ENCODE assay signal across 8 mouse cellular contexts in the genomic region with DNA sequence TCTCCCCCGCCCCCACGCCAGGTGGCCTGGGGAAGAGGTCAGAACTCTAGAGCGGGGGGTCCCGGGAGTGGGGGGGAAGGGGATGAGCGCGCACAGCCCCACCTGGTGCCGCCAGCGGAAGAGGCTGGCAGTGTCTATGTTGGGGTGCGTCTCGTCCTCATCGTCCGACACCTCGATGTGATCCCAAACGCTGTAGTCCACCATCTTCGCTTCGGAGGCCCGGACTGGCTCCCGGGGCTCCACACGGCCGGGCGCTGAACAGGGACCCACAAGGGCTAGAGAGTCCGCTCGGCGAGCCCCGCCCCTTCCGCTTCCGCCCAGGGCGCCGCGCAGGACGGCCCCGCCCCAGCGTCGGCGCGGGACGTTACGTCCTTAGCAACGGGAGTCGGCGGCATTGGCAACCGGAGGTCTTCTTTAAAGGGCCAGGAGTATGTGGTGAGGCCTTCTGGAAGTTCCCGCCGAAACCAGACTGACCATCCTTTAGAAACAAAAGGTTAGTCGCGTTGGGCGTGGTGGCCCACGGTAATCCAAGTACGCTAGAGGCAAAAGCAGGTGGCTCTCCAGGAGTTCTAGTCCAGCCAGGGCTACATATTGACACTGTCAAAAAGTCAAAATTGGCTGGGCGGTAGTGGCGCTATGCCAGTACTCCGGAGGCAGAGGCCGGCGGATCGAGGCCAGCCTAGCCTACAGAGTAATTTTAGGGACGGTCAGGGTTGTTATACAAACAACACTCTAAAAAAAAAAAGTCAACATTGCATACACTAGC. TPM values are rescaled to one million over a fixed set of nuclear protein-coding genes. Genes with fewer than 3 reads are reported as not detected.
DNase-seq lines count a peak whose midpoint lies in the region; ATAC-seq lines count a peak whose summit lies in the region.

A gene (minus strand): TSS at position 329 of the 766 bp plus-strand sequence.

- no peaks in the 10 kb centered on the region for H3K27me3 ChIP-seq in heart, embryonic 14.5 days (ENCODE audit: control insufficient read depth, insufficient read depth, low read length)
- H3K27me3 ChIP-seq in liver, embryonic 13.5 days, result no peaks in the 10 kb centered on the region
- no peaks in the 10 kb centered on the region for H3K27me3 ChIP-seq in stomach, embryonic 16.5 days (ENCODE audit: control insufficient read depth, insufficient read depth, low read length)

- H3K4me2 ChIP-seq in heart, embryonic 14.5 days (ENCODE audit: low read length), result peak within 1 kb of the TSS; percentile 91
- H3K4me2 ChIP-seq in liver, embryonic 13.5 days, result peak within 1 kb of the TSS; percentile 85
- peak within 1 kb of the TSS; percentile 99 for H3K4me2 ChIP-seq in stomach, embryonic 16.5 days (ENCODE audit: low read depth, low read length)

- peak; percentile 94 for DNase-seq in CD4-positive, CD25-positive, alpha-beta regulatory T cell, adult 2 months (ENCODE audit: low read depth, low spot score)
- peak; percentile 69 for DNase-seq in fibroblast of lung, adult 2 months (ENCODE audit: low read depth)
- peak; percentile 97 for DNase-seq in kidney, postnatal 14 days
- peak; percentile 89 for DNase-seq in liver, embryonic 13.5 days
- peak; percentile 97 for DNase-seq in neural tube, embryonic 10.5 days (ENCODE audit: extremely low spot score, low spot score)

- ATAC-seq in heart, embryonic 14.5 days (ENCODE audit: insufficient number of reproducible peaks, insufficient read depth, low FRiP score, low read depth), result peak; percentile 90
- ATAC-seq in liver, embryonic 13.5 days (ENCODE audit: low read depth), result peak; percentile 92
- peak; percentile 94 for ATAC-seq in stomach, embryonic 16.5 days (ENCODE audit: insufficient read depth, low FRiP score)

- H3K9ac ChIP-seq in heart, embryonic 14.5 days (ENCODE audit: low read length), result peak within 1 kb of the TSS; percentile 90
- H3K9ac ChIP-seq in liver, embryonic 13.5 days, result peak within 1 kb of the TSS; percentile 92
- H3K9ac ChIP-seq in stomach, embryonic 16.5 days (ENCODE audit: low read length), result peak within 1 kb of the TSS; percentile 93

- WGBS in heart, embryonic 14.5 days, result 3% methylated on average over 56 of the region's 56 CpGs
- WGBS in liver, embryonic 13.5 days (ENCODE audit: insufficient replicate concordance), result 4% methylated on average over 55 of the region's 56 CpGs
- 3% methylated on average over 56 of the region's 56 CpGs for WGBS in stomach, embryonic 16.5 days

- H3K9me3 ChIP-seq in heart, embryonic 14.5 days (ENCODE audit: control insufficient read depth, low read length), result no peaks in the 10 kb centered on the region
- no peaks in the 10 kb centered on the region for H3K9me3 ChIP-seq in liver, embryonic 13.5 days (replicated peaks)
- no peaks in the 10 kb centered on the region for H3K9me3 ChIP-seq in stomach, embryonic 16.5 days (replicated peaks; ENCODE audit: control insufficient read depth, low read length)

- peak within 1 kb of the TSS; percentile 83 for H3K27ac ChIP-seq in brown adipose tissue, adult 24 weeks (replicated peaks; ENCODE audit: low read depth, low read length)
- peak within 1 kb of the TSS; percentile 73 to 79 for H3K27ac ChIP-seq in heart, embryonic 14.5 days (replicated peaks in 1 of 2; ENCODE audit: control insufficient read depth in 1 of 2, insufficient read depth in 1 of 2, low read depth in 2 of 2, low read length in 2 of 2)
- peak within 1 kb of the TSS; percentile 82 for H3K27ac ChIP-seq in liver, embryonic 13.5 days
- H3K27ac ChIP-seq in stomach, embryonic 16.5 days (ENCODE audit: low read length), result peak within 1 kb of the TSS; percentile 83

- H3K4me3 ChIP-seq in brown adipose tissue, adult 24 weeks (ENCODE audit: insufficient read depth, low read depth, low read length), result peak within 1 kb of the TSS; percentile 94
- H3K4me3 ChIP-seq in heart, embryonic 14.5 days (ENCODE audit: control insufficient read depth in 1 of 2, insufficient read depth in 1 of 2, low read depth in 1 of 2, low read length in 2 of 2), result peak within 1 kb of the TSS; percentile 79 to 96
- peak within 1 kb of the TSS; percentile 92 for H3K4me3 ChIP-seq in liver, embryonic 13.5 days (replicated peaks)
- H3K4me3 ChIP-seq in stomach, embryonic 16.5 days (replicated peaks; ENCODE audit: low read length), result peak within 1 kb of the TSS; percentile 97

- peaks cover 19% of the 10 kb centered on the region for H3K36me3 ChIP-seq in heart, embryonic 14.5 days (ENCODE audit: control insufficient read depth, insufficient read depth, low read length)
- peaks cover 24% of the 10 kb centered on the region for H3K36me3 ChIP-seq in liver, embryonic 13.5 days
- peaks cover 4% of the 10 kb centered on the region for H3K36me3 ChIP-seq in stomach, embryonic 16.5 days (ENCODE audit: control insufficient read depth, insufficient read depth, low read length)

- H3K4me1 ChIP-seq in brown adipose tissue, adult 24 weeks (ENCODE audit: control insufficient read depth, insufficient read depth, insufficient read length, low read length), result peaks cover 22% of the 10 kb centered on the region
- peaks cover 22 to 53% of the 10 kb centered on the region in 2 experiments for H3K4me1 ChIP-seq in heart, embryonic 14.5 days (ENCODE audit: control insufficient read depth in 2 of 2, insufficient read depth in 2 of 2, low read length in 2 of 2)
- peaks cover 66% of the 10 kb centered on the region for H3K4me1 ChIP-seq in liver, embryonic 13.5 days (replicated peaks)
- H3K4me1 ChIP-seq in stomach, embryonic 16.5 days (ENCODE audit: control insufficient read depth, insufficient read depth, low read length), result peaks cover 47% of the 10 kb centered on the region

RNA-seq across cellular contexts. Expression of the gene that starts here (rescaled TPM):
- 70.4 and 78.0 TPM in 2 replicates for polyA plus RNA-seq in brown adipose tissue, adult 24 weeks (2012; ENCODE audit: insufficient read depth, insufficient read length, missing spikeins)
- 209 and 212 TPM in 2 replicates for polyA plus RNA-seq in heart, embryonic 14.5 days (2014; fragmentation: Nextera tagmentation; extraction: Ambion mirVana)
- polyA plus RNA-seq in liver, embryonic 13.5 days (2015; fragmentation: Nextera tagmentation; extraction: Ambion mirVana), result 170 and 200 TPM in 2 replicates
- 250 TPM in 2 replicates for polyA plus RNA-seq in stomach, embryonic 16.5 days (2015; fragmentation: Nextera tagmentation; extraction: Ambion mirVana)

Comparison
In these comparisons a context has a peak if more than half of its experiments do, and no peak if none do; other contexts are left out.
1. Peak in every context shown above with its lines: DNase-seq, ATAC-seq, H3K4me3 ChIP-seq and H3K27ac ChIP-seq.